Mouse (Mus musculus) heart, embryonic 14.5 days (tissue): ENCODE results near the gene Rab22a. TPM values are rescaled to one million over a fixed set of nuclear protein-coding genes. Genes with fewer than 3 reads are reported as not detected.

Experiments used
- ATAC-seq: fragments of 200-750 bp; cut with Nextera tagmentation; 2 replicates; pipeline ENCODE4 v1.8.0; 2017; ENCODE audit warnings: low read depth, moderate TSS enrichment; ENCODE audit not compliant: insufficient number of reproducible peaks, insufficient read depth, low FRiP score
- H3K27ac ChIP-seq, 2 experiments: fragments of 200-500 bp in 1 of 2; fragments of 300-500 bp in 1 of 2; sonication (generic) in 1 of 2; replicated peaks in 1 of 2; 2 replicates each; pipeline ENCODE4 v1.5.1; 2012 to 2014; ENCODE audit warnings: low read depth in 2 of 2, low read length in 2 of 2, control low read depth in 1 of 2, mild to moderate bottlenecking in 1 of 2, mixed read lengths in 1 of 2; ENCODE audit not compliant: control insufficient read depth in 1 of 2, insufficient read depth in 1 of 2
- H3K27me3 ChIP-seq: fragments of 300-500 bp; sonication (generic); 2 replicates; pipeline ENCODE4 v1.6.1; 2014; ENCODE audit warnings: mild to moderate bottlenecking, low read length, control low read depth; ENCODE audit not compliant: control insufficient read depth, insufficient read depth
- H3K36me3 ChIP-seq: fragments of 300-500 bp; sonication (generic); 2 replicates; pipeline ENCODE4 v1.6.1; 2014; ENCODE audit warnings: mild to moderate bottlenecking, control low read depth, low read length, mixed read lengths; ENCODE audit not compliant: control insufficient read depth, insufficient read depth
- H3K4me1 ChIP-seq, 2 experiments: fragments of 200-500 bp in 1 of 2; fragments of 300-500 bp in 1 of 2; sonication (generic) in 1 of 2; 2 replicates each; pipeline ENCODE4 v1.6.1; 2012 to 2014; ENCODE audit warnings: low read length in 2 of 2, control low read depth in 1 of 2, mixed read lengths in 1 of 2; ENCODE audit not compliant: control insufficient read depth in 2 of 2, insufficient read depth in 2 of 2
- H3K4me2 ChIP-seq: fragments of 300-500 bp; sonication (generic); 2 replicates; pipeline ENCODE4 v1.6.1; 2014; ENCODE audit warnings: mild to moderate bottlenecking, low read length
- H3K4me3 ChIP-seq, 2 experiments: fragments of 200-500 bp in 1 of 2; fragments of 300-500 bp in 1 of 2; sonication (generic) in 1 of 2; 2 replicates each; pipeline ENCODE4 v1.5.1; 2012 to 2014; ENCODE audit warnings: low read length in 2 of 2, mild to moderate bottlenecking in 2 of 2, control low read depth in 1 of 2, low read depth in 1 of 2, moderate library complexity in 1 of 2; ENCODE audit not compliant: control insufficient read depth in 1 of 2, insufficient read depth in 1 of 2
- H3K9ac ChIP-seq: fragments of 300-500 bp; sonication (generic); 2 replicates; pipeline ENCODE4 v1.6.1; 2014; ENCODE audit warnings: mild to moderate bottlenecking, low read length
- H3K9me3 ChIP-seq: fragments of 300-500 bp; sonication (generic); 2 replicates; pipeline ENCODE4 v1.6.1; 2016; ENCODE audit warnings: low read length, control low read depth; ENCODE audit not compliant: control insufficient read depth
- WGBS: fragments of 180-500 bp; shearing (Covaris S2); extraction: QIAGEN DNeasy Blood & Tissue Kit; methylation state at CpG from one replicate; pipeline ENCODE4 v1.1.7; 2014; 5-methylcytosine and 5-hydroxymethylcytosine counted together
- microRNA-seq: library from miRNA; unstranded; fragments of <30 nt; microRNA quantifications from one replicate; pipeline ENCODE4, GENCODE M21; 2016
- polyA plus RNA-seq: library from polyadenylated mRNA; unstranded; fragments of >200 nt; fragmentation: Nextera tagmentation; extraction: Ambion mirVana; gene quantifications from 2 replicates; pipeline ENCODE4 v1.2.1, GENCODE M21; 2014

The Rab22a gene
- polyA plus RNA-seq, 1 experiment from 2014 or later: 32.9 TPM

- Histone ChIP-seq H3K27ac (no peak overlapping the region), H3K27me3 (no peaks in the 10 kb centered on the region), H3K4me2 (no peak overlapping the region), H3K36me3 (peaks cover 3% of the 10 kb centered on the region; the same call in 1 of the 2 replicates), H3K4me1 (peaks cover 2 to 14% of the 10 kb centered on the region in 2 experiments; a peak in 2 of 4 replicates), H3K9me3 (no peaks in the 10 kb centered on the region), H3K9ac (no peak overlapping the region; the same call in 1 of the 2 replicates), H3K4me3 (no peak overlapping the region)
- WGBS: 84% methylated on average over 8 of the region's 8 CpGs
- ATAC-seq: no peak
Measured at GRCm38 (mm10) chr2:173755433-173756144, 96.0 kb downstream of the Rab22a start.

Small RNAs within 50 kb of the gene (microRNA-seq; reads per million reads assigned to microRNA genes)
- gene Mir6340: not detected

Other genes starting within 250 kb of the Rab22a start
- gene 1700021F07Rik, start 137.2 kb upstream of the Rab22a start, polyA plus RNA-seq: not detected in 2 replicates
- not detected in 2 replicates for gene Ankrd60, start 81.4 kb upstream of the Rab22a start, polyA plus RNA-seq
- not detected in 2 replicates for gene 1700010B08Rik, start 59.7 kb downstream of the Rab22a start, polyA plus RNA-seq
- gene Vapb, start 77.8 kb downstream of the Rab22a start, polyA plus RNA-seq: 7.9 and 10.6 TPM in 2 replicates